In genomic region chr6:65453465-65453864, GRCm38 (mm10) we compare ENCODE assay signal across 9 mouse cellular contexts.
A peak's percentile ranks its signal among the peaks of the same experiment; 100 is the strongest.
DNase-seq lines count a peak whose midpoint lies in the region; ATAC-seq and TF ChIP-seq lines count a peak whose summit lies in the region.
"Had no signal": no experiment of that assay in that cellular context is flagged by ENCODE, and none has a peak within 500 bp of the region (broad histone marks: within the 10 kb centered on the region; RNA-seq: fewer than 3 reads in every experiment).

No protein-coding gene starts in this region.

- H3K4me2 ChIP-seq in kidney, embryonic 16.5 days (replicated peaks; ENCODE audit: low read depth, low read length): no peak overlapping the region
- no peak overlapping the region for H3K4me2 ChIP-seq in intestine, postnatal 0 days (replicated peaks; ENCODE audit: low read depth)
- no peak overlapping the region for H3K4me2 ChIP-seq in midbrain, embryonic 14.5 days (ENCODE audit: low read length)
- H3K4me2 ChIP-seq: limb, embryonic 15.5 days had no signal

- H3K4me3 ChIP-seq in kidney, embryonic 16.5 days (ENCODE audit: low read length): no peak overlapping the region
- no peak overlapping the region for H3K4me3 ChIP-seq in MEL (ENCODE audit: control insufficient read depth in 1 of 2, insufficient read depth in 1 of 2, low read depth in 2 of 2, low read length in 2 of 2)
- no peak overlapping the region for H3K4me3 ChIP-seq in intestine, postnatal 0 days (ENCODE audit: low read depth, low read length)
- H3K4me3 ChIP-seq in midbrain, embryonic 14.5 days (replicated peaks; ENCODE audit: low read depth, low read length): no peak overlapping the region
- H3K4me3 ChIP-seq: limb, embryonic 15.5 days had no signal

- no peak overlapping the region for H3K9ac ChIP-seq in kidney, embryonic 16.5 days (replicated peaks; ENCODE audit: low read length)
- H3K9ac ChIP-seq in MEL (ENCODE audit: control insufficient read depth, low read depth, low read length, poor library complexity, severe bottlenecking): no peak overlapping the region
- no peak overlapping the region for H3K9ac ChIP-seq in intestine, postnatal 0 days (ENCODE audit: low read depth, low read length)
- H3K9ac ChIP-seq in midbrain, embryonic 14.5 days (replicated peaks; ENCODE audit: low read length): no peak overlapping the region
- H3K9ac ChIP-seq: limb, embryonic 15.5 days had no signal

- TF ChIP-seq POLR2A in MEL (IDR thresholded peaks at IDR 0.05; ENCODE audit: control insufficient read depth in 1 of 2, insufficient read depth in 1 of 2, low read depth in 1 of 2, low read length in 2 of 2, poor library complexity in 1 of 2): no peak

- H3K27me3 ChIP-seq in kidney, embryonic 16.5 days (ENCODE audit: insufficient read depth, low read length): no peaks in the 10 kb centered on the region
- peaks cover 0 to 2% of the 10 kb centered on the region in 2 experiments; a peak in 1 of 4 replicates for H3K27me3 ChIP-seq in MEL (ENCODE audit: control insufficient read depth in 1 of 2, insufficient read depth in 2 of 2, low read length in 2 of 2)
- no peaks in the 10 kb centered on the region for H3K27me3 ChIP-seq in intestine, postnatal 0 days (replicated peaks; ENCODE audit: control insufficient read depth, insufficient read depth, low read length)
- H3K27me3 ChIP-seq in midbrain, embryonic 14.5 days (ENCODE audit: control insufficient read depth, insufficient read depth, low read length): no peaks in the 10 kb centered on the region
- H3K27me3 ChIP-seq: limb, embryonic 15.5 days had no signal

- TF ChIP-seq CTCF in MEL (IDR thresholded peaks at IDR 0.05 in 2 of 3, conservative IDR thresholded peaks at IDR 0.05 in 1 of 3; ENCODE audit: control insufficient read depth in 1 of 3, insufficient read depth in 1 of 3, low read depth in 2 of 3, low read length in 3 of 3, poor library complexity in 1 of 3, severe bottlenecking in 1 of 3): peak in 2 of 3 experiments; percentile 12 to 67; a peak in 3 of 6 replicates
- TF ChIP-seq CTCF in intestine, postnatal 0 days (IDR thresholded peaks at IDR 0.05; ENCODE audit: low read depth): peak; percentile 68

- no peak; the same call in 1 of the 2 replicates for ATAC-seq in kidney, embryonic 16.5 days (ENCODE audit: low FRiP score, low TSS enrichment)
- ATAC-seq in intestine, postnatal 0 days: no peak
- peak; percentile 80 for ATAC-seq in midbrain, embryonic 14.5 days (ENCODE audit: low FRiP score, low TSS enrichment)
- no peak for ATAC-seq in monocyte, adult 5-6 weeks (replicated peaks; ENCODE audit: insufficient number of reproducible peaks, low FRiP score, low TSS enrichment, poor library complexity, severe bottlenecking)

- no peak for TF ChIP-seq EP300 in MEL (IDR thresholded peaks at IDR 0.05; ENCODE audit: low read depth in 1 of 2, low read length in 2 of 2)

- peak; percentile 72 for TF ChIP-seq RAD21 in MEL (IDR thresholded peaks at IDR 0.05; ENCODE audit: low read depth, low read length)

- no peaks in the 10 kb centered on the region for H3K9me3 ChIP-seq in kidney, embryonic 16.5 days (ENCODE audit: low read length)
- no peaks in the 10 kb centered on the region for H3K9me3 ChIP-seq in MEL (replicated peaks; ENCODE audit: insufficient read depth, low read length)
- H3K9me3 ChIP-seq in intestine, postnatal 0 days (ENCODE audit: control insufficient read depth): no peaks in the 10 kb centered on the region
- no peaks in the 10 kb centered on the region for H3K9me3 ChIP-seq in midbrain, embryonic 14.5 days (ENCODE audit: control insufficient read depth, low read length)
- H3K9me3 ChIP-seq: limb, embryonic 15.5 days had no signal

- no peaks in the 10 kb centered on the region for H3K4me1 ChIP-seq in kidney, embryonic 16.5 days (ENCODE audit: insufficient read depth, low read length)
- H3K4me1 ChIP-seq in MEL (ENCODE audit: control insufficient read depth in 1 of 2, insufficient read depth in 2 of 2, low read length in 2 of 2): no peaks in the 10 kb centered on the region
- H3K4me1 ChIP-seq in intestine, postnatal 0 days (replicated peaks; ENCODE audit: control insufficient read depth, insufficient read depth, low read length): no peaks in the 10 kb centered on the region
- no peaks in the 10 kb centered on the region for H3K4me1 ChIP-seq in midbrain, embryonic 14.5 days (ENCODE audit: control insufficient read depth, insufficient read depth, low read length)
- H3K4me1 ChIP-seq: limb, embryonic 15.5 days had no signal

- H3K36me3 ChIP-seq in kidney, embryonic 16.5 days (ENCODE audit: insufficient read depth, low read length): no peaks in the 10 kb centered on the region
- no peaks in the 10 kb centered on the region for H3K36me3 ChIP-seq in MEL (ENCODE audit: control insufficient read depth in 1 of 2, insufficient read depth in 2 of 2, low read length in 2 of 2)
- no peaks in the 10 kb centered on the region for H3K36me3 ChIP-seq in intestine, postnatal 0 days (ENCODE audit: control insufficient read depth, insufficient read depth)
- H3K36me3 ChIP-seq in midbrain, embryonic 14.5 days (ENCODE audit: control insufficient read depth, insufficient read depth, low read length): no peaks in the 10 kb centered on the region
- H3K36me3 ChIP-seq: limb, embryonic 15.5 days had no signal

- H3K79me2 ChIP-seq in MEL (ENCODE audit: control insufficient read depth, insufficient read depth, low read length, poor library complexity): no peaks in the 10 kb centered on the region

- no peak overlapping the region for H3K27ac ChIP-seq in kidney, embryonic 16.5 days (ENCODE audit: low read length)
- no peak overlapping the region for H3K27ac ChIP-seq in MEL (ENCODE audit: control insufficient read depth, low read depth, low read length)
- no peak overlapping the region for H3K27ac ChIP-seq in intestine, postnatal 0 days (ENCODE audit: low read depth, low read length)
- H3K27ac ChIP-seq in midbrain, embryonic 14.5 days (replicated peaks; ENCODE audit: low read depth, low read length): no peak overlapping the region
- H3K27ac ChIP-seq: limb, embryonic 15.5 days had no signal

- DNase-seq in kidney, adult 9 months: peak; percentile 43
- DNase-seq in MEL (ENCODE audit: low read depth, low spot score): peak; percentile 50
- DNase-seq in cerebellum, postnatal 14 days: peak; percentile 52 to 64
- peak; percentile 84 for DNase-seq in midbrain, embryonic 14.5 days
- no peak for DNase-seq in thymus, postnatal 25 days

TF ChIP-seq in MEL, 35 proteins besides CTCF, POLR2A, EP300 and RAD21:
- TF ChIP-seq MYB (IDR thresholded peaks at IDR 0.05; ENCODE audit: low read depth, low read length) (no peak), SMC3 (IDR thresholded peaks at IDR 0.05; ENCODE audit: low read depth, low read length) (peak; percentile 63), ZC3H11A (IDR thresholded peaks at IDR 0.05; ENCODE audit: low read depth, low read length) (peak; percentile 56)
